Mouse (Mus musculus) CH12.LX (cell line): ENCODE data around the gene Sorcs1. TPM values are rescaled to one million over a fixed set of nuclear protein-coding genes. Genes with fewer than 3 reads are reported as not detected.

ENCODE experiments used
- DNase-seq: peaks from one replicate; pipeline ENCODE4 v3.0.0-alpha.2; 2013; ENCODE audit errors: extremely low read depth
- H3K27ac ChIP-seq: 2 replicates; pipeline ENCODE4 v1.5.1; 2012; ENCODE audit warnings: low read depth, mild to moderate bottlenecking, control low read depth, moderate library complexity; ENCODE audit not compliant: insufficient read depth
- H3K27me3 ChIP-seq: replicated peaks from 2 replicates; pipeline ENCODE3; 2012; ENCODE audit warnings: inconsistent platforms
- H3K36me3 ChIP-seq, 2 experiments: replicated peaks in 1 of 2; 2 replicates each; pipeline versions ENCODE3 to v1.6.1; 2012; ENCODE audit warnings: inconsistent platforms in 1 of 2, low read length in 1 of 2, mild to moderate bottlenecking in 1 of 2, mixed read lengths in 1 of 2, moderate library complexity in 1 of 2; ENCODE audit not compliant: control insufficient read depth in 1 of 2, insufficient read depth in 1 of 2
- H3K4me1 ChIP-seq, 2 experiments: 2 replicates each; pipeline ENCODE4 v1.6.1; 2012; ENCODE audit warnings: inconsistent platforms in 1 of 2, moderate library complexity in 1 of 2; ENCODE audit not compliant: insufficient read depth in 2 of 2, control insufficient read depth in 1 of 2
- H3K4me2 ChIP-seq: 2 replicates; pipeline ENCODE4 v1.6.1; 2012; ENCODE audit warnings: low read depth, mild to moderate bottlenecking, control low read depth; ENCODE audit not compliant: poor library complexity, insufficient read depth, severe bottlenecking
- H3K4me3 ChIP-seq, 3 experiments: fragments of 150-350 bp in 1 of 3; sonication (generic) in 1 of 3; replicated peaks in 1 of 3; 2 replicates each; pipeline versions ENCODE3 to v1.5.1; 2011 to 2012; ENCODE audit warnings: low read depth in 2 of 3, low read length in 2 of 3, mild to moderate bottlenecking in 2 of 3, moderate library complexity in 2 of 3, control low read depth in 1 of 3, improper control_type of control experiment in 1 of 3, inconsistent platforms in 1 of 3, mixed read lengths in 1 of 3; ENCODE audit not compliant: poor library complexity in 1 of 3
- H3K79me2 ChIP-seq: replicated peaks from 2 replicates; pipeline ENCODE4 v1.6.1; 2012; ENCODE audit warnings: mild to moderate bottlenecking, moderate library complexity; ENCODE audit not compliant: control insufficient read depth, poor library complexity, insufficient read depth, severe bottlenecking; ENCODE audit errors: extremely low read depth
- H3K9ac ChIP-seq: 2 replicates; pipeline ENCODE4 v1.6.1; 2012; ENCODE audit warnings: low read depth, mild to moderate bottlenecking, control low read depth, moderate library complexity; ENCODE audit not compliant: insufficient read depth
- H3K9me3 ChIP-seq: replicated peaks from 2 replicates; pipeline ENCODE3; 2012; ENCODE audit warnings: low read length, inconsistent platforms, mixed read lengths
- BHLHE40 ChIP-seq: IDR thresholded peaks from 2 replicates; pipeline ENCODE4 v1.6.1; 2011; ENCODE audit warnings: mild to moderate bottlenecking, low read depth, low read length, improper control_type of control experiment
- CHD2 ChIP-seq: IDR thresholded peaks from 2 replicates; pipeline ENCODE4 v1.6.1; 2011; ENCODE audit warnings: low read length, improper control_type of control experiment
- E2F4 ChIP-seq: IDR thresholded peaks from 2 replicates; pipeline ENCODE4 v1.6.1; 2011; ENCODE audit warnings: low read depth, low read length, improper control_type of control experiment; ENCODE audit not compliant: insufficient replicate concordance
- ELF1 ChIP-seq: IDR thresholded peaks from 2 replicates; pipeline ENCODE4 v1.6.1; 2014; ENCODE audit warnings: low read depth, mild to moderate bottlenecking, inconsistent platforms, low read length, improper control_type of control experiment
- EP300 ChIP-seq: IDR thresholded peaks from 2 replicates; pipeline ENCODE4 v1.6.1; 2011; ENCODE audit warnings: low read length, improper control_type of control experiment
- ETS1 ChIP-seq: conservative IDR thresholded peaks from 2 replicates; pipeline ENCODE4 v1.6.1; 2012; ENCODE audit warnings: low read depth, mild to moderate bottlenecking, inconsistent platforms, low read length, improper control_type of control experiment, moderate library complexity
- GABPA ChIP-seq: IDR thresholded peaks from 2 replicates; pipeline ENCODE4 v1.6.1; 2012; ENCODE audit warnings: low read depth, low read length, improper control_type of control experiment, inconsistent platforms; ENCODE audit not compliant: insufficient replicate concordance
- IRF4 ChIP-seq: IDR thresholded peaks from 2 replicates; pipeline ENCODE4 v1.6.1; 2014; ENCODE audit warnings: low read depth, mild to moderate bottlenecking, inconsistent platforms, low read length, improper control_type of control experiment
- JUN ChIP-seq: IDR thresholded peaks from 2 replicates; pipeline ENCODE4 v1.6.1; 2011; ENCODE audit warnings: low read depth, mild to moderate bottlenecking, low read length, improper control_type of control experiment, moderate library complexity; ENCODE audit not compliant: insufficient read depth
- JUND ChIP-seq: conservative IDR thresholded peaks from 2 replicates; pipeline ENCODE4 v1.6.1; 2011; ENCODE audit warnings: low read depth, low read length, improper control_type of control experiment
- MAFK ChIP-seq: IDR thresholded peaks from 2 replicates; pipeline ENCODE4 v1.6.1; 2011; ENCODE audit warnings: low read length, improper control_type of control experiment; ENCODE audit not compliant: insufficient replicate concordance
- MAX ChIP-seq: IDR thresholded peaks from 2 replicates; pipeline ENCODE4 v1.6.1; 2011; ENCODE audit warnings: low read length, improper control_type of control experiment
- MEF2A ChIP-seq: IDR thresholded peaks from 2 replicates; pipeline ENCODE4 v1.6.1; 2014; ENCODE audit warnings: low read depth, mild to moderate bottlenecking, inconsistent platforms, low read length, improper control_type of control experiment, borderline replicate concordance
- MXI1 ChIP-seq: IDR thresholded peaks from 2 replicates; pipeline ENCODE4 v1.6.1; 2011; ENCODE audit warnings: mild to moderate bottlenecking, low read depth, low read length, improper control_type of control experiment
- MYC ChIP-seq: IDR thresholded peaks from 2 replicates; pipeline ENCODE4 v1.6.1; 2011; ENCODE audit warnings: low read depth, mild to moderate bottlenecking, improper control_type of control experiment, low read length
- NELFE ChIP-seq: IDR thresholded peaks from 2 replicates; pipeline ENCODE4 v1.6.1; 2011; ENCODE audit warnings: low read depth, low read length, improper control_type of control experiment
- NRF1 ChIP-seq: IDR thresholded peaks from 2 replicates; pipeline ENCODE4 v1.6.1; 2014; ENCODE audit warnings: low read depth, mild to moderate bottlenecking, inconsistent platforms, low read length, improper control_type of control experiment, moderate library complexity
- PAX5 ChIP-seq: IDR thresholded peaks from 2 replicates; pipeline ENCODE4 v1.6.1; 2012; ENCODE audit warnings: low read length, inconsistent platforms, mixed read lengths
- POLR2A ChIP-seq: IDR thresholded peaks from 2 replicates; pipeline ENCODE4 v1.6.1; 2011; ENCODE audit warnings: low read depth, mild to moderate bottlenecking, improper control_type of control experiment, low read length
- SIN3A ChIP-seq: IDR thresholded peaks from 2 replicates; pipeline ENCODE4 v1.6.1; 2012; ENCODE audit warnings: low read length, improper control_type of control experiment, inconsistent platforms
- SMC3 ChIP-seq: IDR thresholded peaks from 2 replicates; pipeline ENCODE4 v1.6.1; 2011; ENCODE audit warnings: low read depth, low read length, improper control_type of control experiment
- TBP ChIP-seq: conservative IDR thresholded peaks from 2 replicates; pipeline ENCODE4 v1.6.1; 2011; ENCODE audit warnings: low read depth, low read length, improper control_type of control experiment
- TCF12 ChIP-seq: IDR thresholded peaks from 2 replicates; pipeline ENCODE4 v1.6.1; 2014; ENCODE audit warnings: low read depth, mild to moderate bottlenecking, inconsistent platforms, low read length, improper control_type of control experiment
- UBTF ChIP-seq: IDR thresholded peaks from 2 replicates; pipeline ENCODE4 v1.6.1; 2012; ENCODE audit warnings: low read depth, mild to moderate bottlenecking, inconsistent platforms, low read length, improper control_type of control experiment, moderate library complexity
- USF1 ChIP-seq: IDR thresholded peaks from 2 replicates; pipeline ENCODE4 v1.6.1; 2014; ENCODE audit warnings: low read depth, mild to moderate bottlenecking, inconsistent platforms, low read length, improper control_type of control experiment
- ZC3H11A ChIP-seq: IDR thresholded peaks from 2 replicates; pipeline ENCODE4 v1.6.1; 2012; ENCODE audit warnings: low read depth, mild to moderate bottlenecking, inconsistent platforms, low read length, improper control_type of control experiment
- ZKSCAN1 ChIP-seq: IDR thresholded peaks from 2 replicates; pipeline ENCODE4 v1.6.1; 2012; ENCODE audit warnings: low read depth, inconsistent platforms, low read length, improper control_type of control experiment, borderline replicate concordance
- ZMIZ1 ChIP-seq: IDR thresholded peaks from 2 replicates; pipeline ENCODE4 v1.6.1; 2012; ENCODE audit warnings: low read depth, mild to moderate bottlenecking, inconsistent platforms, low read length, improper control_type of control experiment
- dilution Hi-C: fragments of 300-500 bp; cut with MboI; formaldehyde crosslinking; loops from 2 replicates; pipeline ENCODE4 v1.14.3; 2020; ENCODE audit warnings: low sequenced_read_pairs; ENCODE audit not compliant: extremely low pct_unique_long_range_greater_than_20kb, extremely low pct_ligation_motif_present
- in situ Hi-C: fragments of 300-500 bp; cut with MboI; formaldehyde crosslinking; loops from 3 replicates; pipeline ENCODE4 v1.14.3; 2019; ENCODE audit warnings: low sequenced_read_pairs, low pct_ligation_motif_present, low pct_unique_long_range_greater_than_20kb, mixed read lengths
- polyA plus RNA-seq: library from polyadenylated mRNA; unstranded; fragments of >175 nt; gene quantifications from 2 replicates; pipeline ENCODE4 v1.2.1, GENCODE M21; 2012; ENCODE audit warnings: low read depth; ENCODE audit not compliant: insufficient read length
- total RNA-seq, 2 experiments: library from RNA; depleted of rRNA; stranded (reverse); fragments of 300-350 nt in 1 of 2; fragments of >200 nt in 1 of 2; gene quantifications; 2 replicates each; pipeline ENCODE4 v1.2.3; 2012 to 2014

Sorcs1 gene
- total and polyA plus RNA-seq, 3 experiments, result 0.08 TPM; not detected in 2

- dilution Hi-C loops, result no loop called here
- no peak overlapping the region for H3K4me2 ChIP-seq
- H3K9ac ChIP-seq, result no peak overlapping the region
- no peaks in the 10 kb centered on the region for H3K36me3 ChIP-seq
- no peak for TF ChIP-seq E2F4
- no peak for TF ChIP-seq MYC
- TF ChIP-seq MAX, result no peak
- no peak for TF ChIP-seq NELFE
- TF ChIP-seq TBP, result no peak
- no peak for TF ChIP-seq EP300
- no peak for TF ChIP-seq MEF2A
- no peak for TF ChIP-seq NRF1
- TF ChIP-seq ETS1, result no peak
- no peak for TF ChIP-seq CHD2
- no peak for TF ChIP-seq GABPA
- no peak for TF ChIP-seq IRF4
- TF ChIP-seq MXI1, result no peak
- no peak for TF ChIP-seq SMC3
- no peak for TF ChIP-seq POLR2A
- TF ChIP-seq ELF1, result no peak
- no peak for TF ChIP-seq JUND
- no peak for TF ChIP-seq UBTF
- no peak for TF ChIP-seq MAFK
- DNase-seq, result no peak
- no peak overlapping the region for H3K4me3 ChIP-seq
- in situ Hi-C loops, result no loop called here
- no peaks in the 10 kb centered on the region for H3K4me1 ChIP-seq
- H3K27ac ChIP-seq, result no peak overlapping the region
- no peaks in the 10 kb centered on the region for H3K27me3 ChIP-seq
- H3K9me3 ChIP-seq, result peaks cover 64% of the 10 kb centered on the region
- H3K79me2 ChIP-seq, result no peaks in the 10 kb centered on the region
These were observed 188.7 kb downstream of the Sorcs1 start for GRCm38 (mm10) chr19:50489786-50490185.

- H3K27ac ChIP-seq, result no peak overlapping the region
- in situ Hi-C loops (no loop called here), dilution Hi-C loops (no loop called here)
- no peak overlapping the region for H3K4me3 ChIP-seq
- no peaks in the 10 kb centered on the region for H3K4me1 ChIP-seq
- no peak for DNase-seq
- TF ChIP-seq USF1, result no peak
- TF ChIP-seq MYC, result no peak
- no peak for TF ChIP-seq EP300
- TF ChIP-seq JUND, result no peak
- TF ChIP-seq SMC3, result no peak
- no peak for TF ChIP-seq ZC3H11A
- no peak for TF ChIP-seq PAX5
- no peak for TF ChIP-seq ZKSCAN1
- no peak for TF ChIP-seq NRF1
- no peak for TF ChIP-seq MXI1
- TF ChIP-seq MAX, result no peak
- TF ChIP-seq TCF12, result no peak
- no peak for TF ChIP-seq BHLHE40
- TF ChIP-seq SIN3A, result no peak
- no peak for TF ChIP-seq ZMIZ1
- no peak for TF ChIP-seq JUN
- no peaks in the 10 kb centered on the region for H3K79me2 ChIP-seq
- H3K27me3 ChIP-seq, result no peaks in the 10 kb centered on the region
- H3K9ac ChIP-seq, result no peak overlapping the region
- H3K36me3 ChIP-seq, result no peaks in the 10 kb centered on the region
- no peak overlapping the region for H3K4me2 ChIP-seq
- peaks cover 73% of the 10 kb centered on the region for H3K9me3 ChIP-seq
These were observed 190.0 kb downstream of the Sorcs1 start for GRCm38 (mm10) chr19:50488421-50488820.
